Mouse (Mus musculus): ENCODE measurements around the gene Atf6.

The Atf6 gene

GRCm38 (mm10) chr1:170702263-170702662 lies 165.3 kb downstream of the Atf6 start:
- no peak for DNase-seq

DNA sequence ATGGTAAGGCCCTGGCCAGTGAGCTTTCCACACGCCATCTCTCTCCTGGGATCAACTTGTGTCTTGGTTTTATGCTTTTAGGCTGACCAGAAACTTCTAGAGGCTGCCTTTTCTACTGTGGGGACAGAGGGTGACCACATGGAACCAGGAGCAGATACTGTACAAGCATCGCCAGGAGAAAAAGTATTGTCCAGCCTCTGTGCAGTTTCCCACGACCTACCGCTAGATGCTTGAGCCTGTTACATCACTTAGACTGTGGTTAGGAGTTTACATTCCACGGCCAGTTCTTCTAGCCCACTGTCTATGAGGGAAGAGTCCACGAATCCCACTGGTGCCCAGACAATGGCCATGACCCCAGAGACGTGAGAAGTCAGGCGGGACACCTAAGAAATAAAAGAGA lies 166.0 kb downstream of the Atf6 start:
- no peak for DNase-seq

GRCm38 (mm10) chr1:170701178-170701577 lies 166.4 kb downstream of the Atf6 start:
- no peak for DNase-seq

DNA sequence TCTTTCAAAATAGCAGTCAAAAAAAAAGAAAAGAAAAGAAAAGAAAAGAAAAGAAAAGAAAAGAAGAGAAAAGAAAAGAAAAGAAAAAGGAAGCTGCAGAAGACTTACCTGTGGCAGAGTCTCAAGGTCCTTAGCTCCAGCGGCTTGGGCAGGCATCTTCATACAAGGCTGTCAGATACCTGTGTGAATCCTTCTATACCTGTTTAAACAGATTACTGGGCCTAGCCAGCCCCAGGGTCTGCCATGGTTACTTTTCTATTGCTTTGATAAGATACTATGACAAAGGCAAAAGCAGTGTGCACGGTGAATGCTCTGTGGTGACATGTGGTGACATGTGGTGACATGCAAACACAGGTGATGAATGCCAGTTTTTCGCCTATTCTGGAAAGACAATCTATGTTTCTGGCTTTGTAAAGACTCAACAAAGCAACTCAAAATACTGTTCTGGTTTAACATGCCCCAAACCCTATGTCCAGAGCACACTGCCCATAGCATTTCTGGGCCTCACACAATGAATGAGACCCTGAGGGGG lies 167.0 kb downstream of the Atf6 start:
- DNase-seq, result no peak

GRCm38 (mm10) chr1:170699553-170699952 lies 168.0 kb downstream of the Atf6 start:
- DNase-seq, result no peak

GRCm38 (mm10) chr1:170698771-170699170 lies 168.8 kb downstream of the Atf6 start:
- DNase-seq, result no peak

DNA sequence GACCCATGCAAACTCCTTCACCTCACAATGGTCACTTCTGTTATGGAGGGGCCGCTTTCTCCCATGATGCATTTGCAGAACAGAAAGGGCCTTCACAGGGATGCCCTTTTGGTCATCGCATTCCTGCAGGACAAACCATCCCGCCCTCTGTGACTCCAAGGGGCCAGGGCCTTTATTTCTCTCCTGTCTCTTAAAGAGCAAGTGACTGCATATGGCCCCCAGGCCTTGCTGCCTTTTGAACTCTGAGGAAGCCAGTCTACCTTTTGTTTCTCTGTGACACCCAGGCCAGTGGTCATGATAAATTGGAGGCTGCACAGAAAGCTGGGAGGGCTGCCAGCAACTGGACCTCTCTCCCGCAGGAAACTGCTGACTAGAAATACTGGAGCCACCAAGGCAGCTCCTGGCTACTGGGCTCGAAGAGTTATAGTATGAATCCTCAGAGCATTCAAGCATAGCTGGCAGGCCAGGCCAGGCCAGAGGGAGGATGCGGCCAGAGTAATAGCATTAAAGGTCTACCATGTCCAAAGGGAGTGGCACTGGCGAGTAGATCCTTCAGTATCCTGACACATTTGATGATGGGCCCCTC lies 169.7 kb downstream of the Atf6 start:
- DNase-seq, result peak; percentile 75

- DNase-seq, result no peak
Observed at GRCm38 (mm10) chr1:170696996-170697395, 170.6 kb downstream of the Atf6 start.

- no peak for DNase-seq
Observed at GRCm38 (mm10) chr1:170695326-170695725, 172.2 kb downstream of the Atf6 start.

GRCm38 (mm10) chr1:170694821-170695291 lies 172.7 kb downstream of the Atf6 start:
- no peak for DNase-seq

DNA sequence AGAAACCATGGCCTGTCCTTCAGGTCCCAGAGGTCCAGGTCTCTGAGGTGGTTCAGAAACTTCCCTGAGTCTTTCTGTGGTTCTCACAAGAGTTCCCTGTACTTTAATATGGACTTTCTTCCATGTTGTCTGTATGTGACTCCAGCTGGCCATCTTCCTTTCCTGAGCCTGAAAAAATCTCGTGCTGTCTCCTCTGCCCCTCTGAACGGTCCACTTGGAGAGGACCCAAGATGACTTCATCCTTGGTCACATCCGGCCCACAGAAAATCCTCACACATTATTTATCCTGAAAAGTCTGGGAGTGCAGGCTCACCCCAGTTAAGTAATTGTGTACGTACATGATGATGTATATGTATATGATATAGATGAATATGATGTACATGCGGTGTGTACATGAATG lies 176.3 kb downstream of the Atf6 start:
- no peak for DNase-seq

DNA sequence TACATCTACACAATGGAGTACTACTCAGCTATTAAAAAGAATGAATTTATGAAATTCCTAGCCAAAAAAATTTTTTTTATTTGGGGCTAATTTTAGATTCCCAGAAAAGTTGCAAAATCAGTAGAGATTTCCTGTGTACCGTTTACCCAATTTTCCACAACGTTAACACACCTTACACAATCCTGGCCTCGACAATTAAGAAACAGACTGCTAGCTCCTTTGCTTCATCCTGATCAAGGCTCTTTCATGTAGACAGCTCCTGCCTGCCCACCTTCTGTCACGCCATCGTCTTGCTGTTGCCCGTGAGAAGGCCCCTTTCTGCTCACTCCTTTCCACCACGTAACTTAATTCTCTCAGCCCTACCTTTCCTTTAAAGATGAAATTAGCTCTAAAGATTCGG lies 177.8 kb downstream of the Atf6 start:
- no peak for DNase-seq

DNA sequence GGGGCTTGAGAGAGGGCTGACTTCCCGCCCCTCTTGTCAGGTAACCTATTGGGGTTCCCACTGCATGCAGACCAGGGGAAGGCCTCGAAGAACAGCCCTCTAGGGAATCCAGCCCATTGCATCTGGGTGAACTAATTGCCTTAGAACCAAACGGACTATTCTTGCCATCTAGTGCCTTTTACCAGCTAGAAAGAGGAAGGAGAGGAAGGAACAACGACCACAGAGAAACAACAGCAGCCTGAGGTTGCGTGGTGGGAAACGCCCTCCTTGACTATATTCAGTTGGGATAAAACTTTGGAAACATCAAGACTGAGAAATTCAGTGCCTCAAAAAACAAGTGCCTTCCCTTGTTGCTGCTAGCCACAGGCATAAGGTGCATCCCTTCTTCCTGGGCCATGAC lies 183.7 kb downstream of the Atf6 start:
- DNase-seq, result no peak

DNA sequence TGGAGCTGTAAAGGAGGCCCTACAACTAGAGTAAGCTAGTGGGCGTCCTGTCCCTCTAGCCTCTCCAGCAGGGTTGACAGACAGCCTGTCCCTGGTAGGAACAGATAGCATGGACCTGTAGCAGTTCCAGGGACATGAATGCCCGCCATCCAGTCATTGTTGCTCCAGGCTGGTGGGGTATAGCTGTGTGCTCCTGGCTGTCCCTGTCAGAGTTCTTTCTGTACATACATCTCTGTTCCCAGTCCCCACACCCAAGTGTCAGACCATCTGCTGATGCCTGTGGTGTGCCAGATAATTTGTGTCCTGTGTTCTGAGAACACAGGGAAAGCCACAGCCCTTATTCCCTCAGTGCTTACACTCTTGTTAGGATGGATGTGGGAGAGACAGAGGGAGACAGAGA lies 187.9 kb downstream of the Atf6 start:
- no peak for DNase-seq

DNA sequence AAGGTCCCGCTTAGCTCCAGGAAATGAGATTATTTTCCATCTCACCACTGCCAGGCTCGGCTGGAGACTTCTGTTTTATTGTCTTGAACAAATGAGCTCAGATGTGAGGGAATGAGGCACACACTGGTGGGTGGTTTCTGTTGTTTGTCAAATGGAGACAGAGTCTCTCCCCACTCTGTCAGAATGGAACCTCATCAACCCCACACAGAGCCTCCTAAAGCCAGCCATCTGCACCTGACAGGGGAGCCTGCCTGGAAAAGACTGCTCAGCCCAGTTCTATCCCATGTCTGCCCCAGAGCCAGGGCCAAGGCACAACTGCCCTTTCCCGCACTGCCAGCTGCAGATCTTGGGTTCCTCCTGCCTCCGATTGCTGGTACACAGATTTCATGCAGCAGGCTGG lies 188.7 kb downstream of the Atf6 start:
- no peak for DNase-seq

DNA sequence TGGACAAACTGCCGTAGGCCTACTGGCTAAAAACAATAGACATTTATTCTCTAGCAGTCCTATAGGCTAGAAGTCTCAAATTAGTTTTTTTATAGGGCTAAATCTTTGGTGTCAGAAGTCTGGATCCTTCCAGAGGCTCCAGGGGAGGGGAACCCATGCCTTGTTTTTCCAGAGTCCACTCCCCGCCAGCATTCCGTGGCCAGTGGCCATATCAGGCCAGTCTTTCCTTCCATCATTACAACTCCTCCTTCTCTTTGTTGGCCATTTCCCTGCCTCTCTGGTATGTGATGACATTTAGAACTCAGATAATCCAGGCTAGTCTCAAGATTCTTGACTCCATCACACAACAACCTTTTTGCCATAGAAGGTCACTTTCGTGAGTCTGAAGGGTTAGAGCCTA lies 189.9 kb downstream of the Atf6 start:
- no peak for DNase-seq

DNA sequence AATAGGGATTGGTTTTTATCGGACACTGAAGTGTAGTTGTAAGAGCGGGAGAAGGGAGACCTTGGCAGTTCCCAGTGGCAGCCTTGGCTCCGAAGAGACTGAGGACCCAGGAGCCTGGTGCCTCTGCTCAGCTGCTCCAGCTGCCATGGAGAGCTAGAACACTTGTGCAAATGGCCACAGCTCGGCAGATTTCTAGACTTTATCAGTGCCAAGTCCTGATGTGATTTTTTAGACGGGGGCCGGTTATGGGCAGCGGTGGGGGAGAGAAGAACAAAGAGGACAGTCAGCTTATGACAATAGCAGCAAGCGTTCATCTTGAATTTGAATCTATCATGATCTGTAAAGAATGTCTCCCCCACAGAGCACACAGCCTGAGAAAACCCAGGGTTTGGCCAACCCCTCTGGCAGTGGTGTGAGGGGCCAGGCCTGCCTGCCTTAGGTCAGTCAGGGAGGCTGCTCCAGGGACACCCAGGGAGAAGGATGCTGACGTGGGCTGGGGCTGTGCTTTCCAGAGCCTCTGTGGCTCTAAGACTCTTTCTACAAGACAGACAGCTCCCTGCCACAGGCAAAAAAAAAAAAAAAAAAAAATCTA lies 193.3 kb downstream of the Atf6 start:
- no peak for DNase-seq

GRCm38 (mm10) chr1:170665200-170665599 lies 202.4 kb downstream of the Atf6 start:
- DNase-seq, result no peak

DNA sequence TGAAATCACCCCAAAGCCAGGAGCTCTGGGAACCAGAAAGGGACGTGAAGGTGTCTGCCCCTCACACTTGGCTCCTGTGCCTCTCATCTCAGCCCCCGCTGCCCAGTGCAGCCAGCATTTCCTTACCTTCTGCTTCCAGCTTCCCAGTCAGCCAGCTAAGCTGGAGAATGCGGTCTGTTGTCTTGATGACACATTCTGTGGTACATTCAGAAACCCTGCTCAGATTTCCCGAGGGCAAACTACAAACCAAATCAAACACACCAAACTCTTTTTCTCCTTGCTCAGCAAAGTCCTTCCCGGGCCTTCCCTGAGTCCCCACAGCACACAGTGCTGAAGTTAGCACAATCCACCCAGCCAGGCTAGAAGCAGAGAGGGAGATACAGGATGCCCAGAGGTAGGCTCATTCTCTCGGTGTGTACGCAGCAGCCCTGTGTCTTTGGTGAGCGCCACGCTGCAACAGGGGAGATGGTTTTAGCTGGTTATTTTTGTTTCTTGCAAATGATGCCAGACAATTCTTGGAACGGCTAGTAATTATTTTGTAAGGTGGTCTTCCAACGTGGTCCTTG lies 202.9 kb downstream of the Atf6 start:
- DNase-seq, result no peak

- DNase-seq, result no peak
Observed at GRCm38 (mm10) chr1:170659260-170659659, 208.3 kb downstream of the Atf6 start.

GRCm38 (mm10) chr1:170657643-170658314 lies 209.8 kb downstream of the Atf6 start:
- no peak for DNase-seq

GRCm38 (mm10) chr1:170657228-170657521 lies 210.4 kb downstream of the Atf6 start:
- no peak for DNase-seq

- DNase-seq, result no peak
Observed at GRCm38 (mm10) chr1:170656518-170657227, 210.9 kb downstream of the Atf6 start.

Measured in kidney, postnatal 14 days (tissue).